Comparison of ENCODE assay signal across 18 mouse cellular contexts in genomic region chr5:142243069-142243468, GRCm38 (mm10).
DNase-seq lines count a peak whose midpoint lies in the region; ATAC-seq lines count a peak whose summit lies in the region.
"Had no signal": no experiment of that assay in that cellular context is flagged by ENCODE, and none has a peak within 500 bp of the region (broad histone marks: within the 10 kb centered on the region; RNA-seq: fewer than 3 reads in every experiment).

No protein-coding gene starts in this region.

- H3K4me3 ChIP-seq in hindbrain, embryonic 10.5 days: no peak overlapping the region
- no peak overlapping the region for H3K4me3 ChIP-seq in hindbrain, embryonic 12.5 days
- H3K4me3 ChIP-seq: embryonic facial prominence, embryonic 13.5 days; embryonic facial prominence, embryonic 15.5 days; erythroblast, embryonic 14.5 days; forebrain, embryonic 10.5 days; forebrain, embryonic 13.5 days had no signal

- no peaks in the 10 kb centered on the region for H3K36me3 ChIP-seq in hindbrain, embryonic 10.5 days
- no peaks in the 10 kb centered on the region for H3K36me3 ChIP-seq in hindbrain, embryonic 12.5 days
- H3K36me3 ChIP-seq: embryonic facial prominence, embryonic 13.5 days; embryonic facial prominence, embryonic 15.5 days; forebrain, embryonic 10.5 days had no signal

- H3K4me1 ChIP-seq in hindbrain, embryonic 10.5 days (replicated peaks): no peaks in the 10 kb centered on the region
- no peaks in the 10 kb centered on the region for H3K4me1 ChIP-seq in hindbrain, embryonic 12.5 days
- H3K4me1 ChIP-seq: embryonic facial prominence, embryonic 13.5 days; embryonic facial prominence, embryonic 15.5 days; forebrain, embryonic 10.5 days; forebrain, embryonic 13.5 days had no signal

- no peaks in the 10 kb centered on the region for H3K27me3 ChIP-seq in hindbrain, embryonic 10.5 days (ENCODE audit: insufficient read depth, poor library complexity, severe bottlenecking)
- H3K27me3 ChIP-seq in hindbrain, embryonic 12.5 days: no peaks in the 10 kb centered on the region
- H3K27me3 ChIP-seq: embryonic facial prominence, embryonic 13.5 days; embryonic facial prominence, embryonic 15.5 days; forebrain, embryonic 13.5 days had no signal

- H3K9me3 ChIP-seq in hindbrain, embryonic 10.5 days: peaks cover 19% of the 10 kb centered on the region
- H3K9me3 ChIP-seq in hindbrain, embryonic 12.5 days (replicated peaks): peaks cover 4% of the 10 kb centered on the region

- no peak for ATAC-seq in cerebellum, adult (ENCODE audit: insufficient number of reproducible peaks, low FRiP score, low TSS enrichment)
- no peak for ATAC-seq in hindbrain, embryonic 12.5 days (ENCODE audit: low FRiP score)
- ATAC-seq: forebrain, embryonic 13.5 days; forebrain, embryonic 16.5 days had no signal

- no peak overlapping the region for H3K4me2 ChIP-seq in hindbrain, embryonic 12.5 days (replicated peaks)
- H3K4me2 ChIP-seq: embryonic facial prominence, embryonic 13.5 days; embryonic facial prominence, embryonic 15.5 days; forebrain, embryonic 13.5 days had no signal

- WGBS in hindbrain, embryonic 10.5 days: 88% methylated on average over 2 of the region's 2 CpGs
- 80% methylated on average over 2 of the region's 2 CpGs for WGBS in hindbrain, embryonic 12.5 days

- peak overlapping the region; percentile 45; the same call in 1 of the 2 replicates for H3K27ac ChIP-seq in hindbrain, embryonic 10.5 days
- H3K27ac ChIP-seq in hindbrain, embryonic 12.5 days: no peak overlapping the region
- H3K27ac ChIP-seq: embryonic facial prominence, embryonic 13.5 days; embryonic facial prominence, embryonic 15.5 days; forebrain, embryonic 10.5 days; forebrain, embryonic 13.5 days had no signal

- intact Hi-C loops in left cerebral cortex, postnatal 4 days (cut with DNase I): no loop called here
- intact Hi-C loops in left cerebral cortex, postnatal 36 days (cut with DNase I): no loop called here

- DNase-seq in cerebellum, postnatal 14 days: peak; percentile 31 to 36
- DNase-seq in hindbrain, embryonic 10.5 days (ENCODE audit: low spot score): no peak
- DNase-seq in left cerebral cortex, postnatal 4 days: peak; percentile 76
- no peak for DNase-seq in left cerebral cortex, postnatal 36 days (ENCODE audit: low spot score in 2 of 2)
- DNase-seq: adrenal gland, postnatal 10 days; cerebellum, adult 11-12 months; cerebellum, adult 2 months; cerebellum, adult 9-11 months; cerebellum, postnatal 36 days; embryo, embryonic 11 days had no signal

- no peak overlapping the region for H3K9ac ChIP-seq in hindbrain, embryonic 12.5 days
- H3K9ac ChIP-seq: embryonic facial prominence, embryonic 13.5 days; embryonic facial prominence, embryonic 15.5 days; forebrain, embryonic 13.5 days had no signal

Comparison
In these comparisons a context has a peak if more than half of its experiments do, and no peak if none do; other contexts are left out.
1. DNase-seq: peak in cerebellum, postnatal 14 days (2 of 2) and left cerebral cortex, postnatal 4 days (single experiment); none in hindbrain, embryonic 10.5 days (single experiment) and left cerebral cortex, postnatal 36 days (0 of 2).